Mouse (Mus musculus) embryonic facial prominence, embryonic 14.5 days (tissue): ENCODE results near the gene Syn3. TPM values are rescaled to one million over a fixed set of nuclear protein-coding genes. Genes with fewer than 3 reads are reported as not detected.
A peak's percentile ranks its signal among the peaks of the same experiment; 100 is the strongest.
"Not testable (repeated sequence)": the region's sequence is repeated elsewhere in the genome, so short reads cannot be mapped to it uniquely, and the experiment has no call there.

Source experiments
- ATAC-seq: fragments of 200-750 bp; cut with Nextera tagmentation; 2 replicates; pipeline ENCODE4 v1.8.0; 2017; ENCODE audit warnings: low read depth, moderate number of reproducible peaks, moderate TSS enrichment
- DNase-seq: peaks from one replicate; pipeline ENCODE4 v3.0.0-alpha.2; 2015; ENCODE audit warnings: low spot score
- H3K27ac ChIP-seq: fragments of 300-500 bp; sonication (generic); replicated peaks from 2 replicates; pipeline ENCODE4 v1.5.1; 2014; ENCODE audit warnings: low read depth, mild to moderate bottlenecking, low read length, moderate library complexity
- H3K27me3 ChIP-seq: fragments of 300-500 bp; sonication (generic); replicated peaks from 2 replicates; pipeline ENCODE4 v1.6.1; 2014; ENCODE audit warnings: low read length; ENCODE audit not compliant: control insufficient read depth, insufficient read depth
- H3K36me3 ChIP-seq: fragments of 300-500 bp; sonication (generic); 2 replicates; pipeline ENCODE4 v1.6.1; 2014; ENCODE audit warnings: low read length, mixed read lengths; ENCODE audit not compliant: control insufficient read depth, insufficient read depth
- H3K4me1 ChIP-seq: fragments of 300-500 bp; sonication (generic); 2 replicates; pipeline ENCODE4 v1.6.1; 2014; ENCODE audit warnings: antibody characterized with exemption, low read length; ENCODE audit not compliant: control insufficient read depth, insufficient read depth
- H3K4me2 ChIP-seq: fragments of 300-500 bp; sonication (generic); 2 replicates; pipeline ENCODE4 v1.6.1; 2014; ENCODE audit warnings: low read depth, mild to moderate bottlenecking, low read length, moderate library complexity, mixed read lengths
- H3K4me3 ChIP-seq: fragments of 300-500 bp; sonication (generic); 2 replicates; pipeline ENCODE4 v1.5.1; 2014; ENCODE audit warnings: low read depth, mild to moderate bottlenecking, low read length
- H3K9ac ChIP-seq: fragments of 300-500 bp; sonication (generic); 2 replicates; pipeline ENCODE4 v1.6.1; 2014; ENCODE audit warnings: low read depth, mild to moderate bottlenecking, low read length, moderate library complexity, mixed read lengths
- H3K9me3 ChIP-seq: fragments of 300-500 bp; sonication (generic); 2 replicates; pipeline ENCODE4 v1.6.1; 2016; ENCODE audit warnings: low read length; ENCODE audit not compliant: control insufficient read depth
- WGBS: fragments of 180-500 bp; shearing (Covaris S2); extraction: QIAGEN DNeasy Blood & Tissue Kit; methylation state at CpG from one replicate; pipeline ENCODE4 v1.1.7; 2014; 5-methylcytosine and 5-hydroxymethylcytosine counted together
- polyA plus RNA-seq: library from polyadenylated mRNA; unstranded; fragments of >200 nt; fragmentation: Nextera tagmentation; extraction: Ambion mirVana; gene quantifications from 2 replicates; pipeline ENCODE4 v1.2.1, GENCODE M21; 2014

Syn3 gene
- 2.0 and 2.4 TPM in 2 replicates for polyA plus RNA-seq

GRCm38 (mm10) chr10:86498673-86499391, at the start of gene Syn3:
Gene Syn3 (minus strand): TSS chr10:86498896.
- peak within 1 kb of the TSS; percentile 77 for H3K27ac ChIP-seq
- DNase-seq: peak; percentile 96
- peak; percentile 100 for ATAC-seq

GRCm38 (mm10) chr10:86526357-86526874, 27.7 kb upstream of the Syn3 start:
- WGBS: 88% methylated on average over 2 of the region's 5 CpGs
- H3K9ac ChIP-seq, H3K36me3 ChIP-seq, DNase-seq, H3K9me3 ChIP-seq, H3K4me3 ChIP-seq, ATAC-seq, H3K27ac ChIP-seq, H3K4me1 ChIP-seq, H3K27me3 ChIP-seq, H3K4me2 ChIP-seq: not testable (repeated sequence)

More at GRCm38 (mm10) chr10:86498673-86499391, at the start of gene Syn3:
- H3K9me3 ChIP-seq: no peaks in the 10 kb centered on the region
- under 1% methylated on average over 13 of the region's 21 CpGs for WGBS
- H3K9ac ChIP-seq: peak within 1 kb of the TSS; percentile 75
- H3K36me3 ChIP-seq: no peaks in the 10 kb centered on the region
- H3K4me3 ChIP-seq: peak within 1 kb of the TSS; percentile 62
- peak within 1 kb of the TSS; percentile 92 for H3K4me2 ChIP-seq
- H3K27me3 ChIP-seq: no peaks in the 10 kb centered on the region
- H3K4me1 ChIP-seq: peaks cover 10% of the 10 kb centered on the region; the same call in 1 of the 2 replicates

- H3K4me1 ChIP-seq: no peaks in the 10 kb centered on the region
Measured at GRCm38 (mm10) chr10:86513801-86514200, 15.1 kb upstream of the Syn3 start.

GRCm38 (mm10) chr10:86510941-86511340, 12.2 kb upstream of the Syn3 start:
- no peak overlapping the region for H3K4me3 ChIP-seq
- no peak overlapping the region for H3K4me2 ChIP-seq
- no peaks in the 10 kb centered on the region for H3K27me3 ChIP-seq
- H3K4me1 ChIP-seq: no peaks in the 10 kb centered on the region
- H3K9me3 ChIP-seq: peaks cover 13% of the 10 kb centered on the region
- no peak overlapping the region for H3K27ac ChIP-seq
- ATAC-seq (no peak), DNase-seq (no peak)
- H3K36me3 ChIP-seq: no peaks in the 10 kb centered on the region
- H3K9ac ChIP-seq: no peak overlapping the region

More at GRCm38 (mm10) chr10:86513801-86514200, 15.1 kb upstream of the Syn3 start:
- Histone ChIP-seq H3K27ac (no peak overlapping the region), H3K4me3 (no peak overlapping the region), H3K9me3 (peaks cover 13% of the 10 kb centered on the region), H3K36me3 (no peaks in the 10 kb centered on the region), H3K4me2 (no peak overlapping the region), H3K27me3 (no peaks in the 10 kb centered on the region), H3K9ac (no peak overlapping the region)
- ATAC-seq: no peak
- WGBS: 89% methylated on average over 4 of the region's 4 CpGs
- no peak for DNase-seq

- no peaks in the 10 kb centered on the region for H3K36me3 ChIP-seq
- peaks cover 10% of the 10 kb centered on the region; the same call in 1 of the 2 replicates for H3K4me1 ChIP-seq
- H3K27ac ChIP-seq: no peak overlapping the region
- DNase-seq: no peak
- no peak overlapping the region for H3K9ac ChIP-seq
- no peak for ATAC-seq
- no peaks in the 10 kb centered on the region for H3K27me3 ChIP-seq
- no peak overlapping the region for H3K4me2 ChIP-seq
- 82% methylated on average over 2 of the region's 2 CpGs for WGBS
- no peak overlapping the region for H3K4me3 ChIP-seq
- H3K9me3 ChIP-seq: no peaks in the 10 kb centered on the region
Measured at GRCm38 (mm10) chr10:86502063-86502462, 3.4 kb upstream of the Syn3 start.

GRCm38 (mm10) chr10:86498051-86498672, 534 bp downstream of the Syn3 start:
- no peaks in the 10 kb centered on the region for H3K36me3 ChIP-seq
- no peaks in the 10 kb centered on the region for H3K27me3 ChIP-seq
- ATAC-seq: peak; percentile 73
- WGBS: 1% methylated on average over 11 of the region's 12 CpGs
- H3K9ac ChIP-seq: peak overlapping the region; percentile 75
- H3K4me2 ChIP-seq: peak overlapping the region; percentile 92
- peak overlapping the region; percentile 77 for H3K27ac ChIP-seq
- no peaks in the 10 kb centered on the region for H3K9me3 ChIP-seq
- H3K4me1 ChIP-seq: peaks cover 10% of the 10 kb centered on the region; the same call in 1 of the 2 replicates
- peak; percentile 90 for DNase-seq
- peak overlapping the region; percentile 62 for H3K4me3 ChIP-seq

- no peak for ATAC-seq
- H3K4me3 ChIP-seq: no peak overlapping the region
- no peak overlapping the region for H3K27ac ChIP-seq
- no peaks in the 10 kb centered on the region for H3K9me3 ChIP-seq
- no peaks in the 10 kb centered on the region for H3K27me3 ChIP-seq
- DNase-seq: no peak
- no peak overlapping the region for H3K9ac ChIP-seq
- no peak overlapping the region for H3K4me2 ChIP-seq
- WGBS: 80% methylated on average over 2 of the region's 2 CpGs
- no peaks in the 10 kb centered on the region for H3K36me3 ChIP-seq
- peaks cover 10% of the 10 kb centered on the region; the same call in 1 of the 2 replicates for H3K4me1 ChIP-seq
Measured at GRCm38 (mm10) chr10:86495851-86496250, 2.8 kb downstream of the Syn3 start.

GRCm38 (mm10) chr10:86493140-86493539, 5.6 kb downstream of the Syn3 start:
- Histone ChIP-seq H3K9ac (no peak overlapping the region), H3K4me1 (peaks cover 7% of the 10 kb centered on the region; the same call in 1 of the 2 replicates), H3K9me3 (no peaks in the 10 kb centered on the region), H3K4me3 (no peak overlapping the region), H3K27ac (no peak overlapping the region), H3K27me3 (no peaks in the 10 kb centered on the region), H3K4me2 (no peak overlapping the region), H3K36me3 (no peaks in the 10 kb centered on the region)
- DNase-seq (no peak), ATAC-seq (no peak)
- WGBS: 61% methylated on average over 5 of the region's 5 CpGs
